Mouse (Mus musculus) forebrain, embryonic 14.5 days (tissue): ENCODE measurements around the gene Cltc. TPM values are rescaled to one million over a fixed set of nuclear protein-coding genes. Genes with fewer than 3 reads are reported as not detected.

ENCODE experiments used
- ATAC-seq: fragments of 200-750 bp; cut with Nextera tagmentation; 2 replicates; pipeline ENCODE4 v1.8.0; 2017; ENCODE audit warnings: mild to moderate bottlenecking, moderate library complexity
- DNase-seq: peaks from one replicate; pipeline ENCODE4 v3.0.0-alpha.2; 2015; ENCODE audit warnings: low spot score
- H3K27ac ChIP-seq: fragments of 300-500 bp; sonication (generic); 2 replicates; pipeline ENCODE4 v1.5.1; 2014; ENCODE audit warnings: low read depth, mild to moderate bottlenecking, control low read depth, low read length, moderate library complexity
- H3K27me3 ChIP-seq: fragments of 300-500 bp; sonication (generic); replicated peaks from 2 replicates; pipeline ENCODE4 v1.6.1; 2014; ENCODE audit warnings: low read length, control low read depth, mixed read lengths; ENCODE audit not compliant: control insufficient read depth, insufficient read depth
- H3K36me3 ChIP-seq: fragments of 300-500 bp; sonication (generic); 2 replicates; pipeline ENCODE4 v1.6.1; 2014; ENCODE audit warnings: low read length, control low read depth; ENCODE audit not compliant: control insufficient read depth, insufficient read depth
- H3K4me1 ChIP-seq: fragments of 300-500 bp; sonication (generic); 2 replicates; pipeline ENCODE4 v1.6.1; 2014; ENCODE audit warnings: antibody characterized with exemption, low read length, control low read depth; ENCODE audit not compliant: control insufficient read depth, insufficient read depth
- H3K4me2 ChIP-seq: fragments of 300-500 bp; sonication (generic); 2 replicates; pipeline ENCODE4 v1.6.1; 2014; ENCODE audit warnings: mild to moderate bottlenecking, control low read depth, low read length
- H3K4me3 ChIP-seq: fragments of 300-500 bp; sonication (generic); 2 replicates; pipeline ENCODE4 v1.5.1; 2014; ENCODE audit warnings: low read depth, low read length, control low read depth
- H3K9ac ChIP-seq: fragments of 300-500 bp; sonication (generic); 2 replicates; pipeline ENCODE4 v1.6.1; 2014; ENCODE audit warnings: mild to moderate bottlenecking, low read length, control low read depth, moderate library complexity
- H3K9me3 ChIP-seq: fragments of 300-500 bp; sonication (generic); replicated peaks from 2 replicates; pipeline ENCODE4 v1.6.1; 2016; ENCODE audit warnings: low read length, control low read depth, mixed read lengths; ENCODE audit not compliant: control insufficient read depth
- WGBS: fragments of 180-500 bp; shearing (Covaris S2); extraction: QIAGEN DNeasy Blood & Tissue Kit; methylation state at CpG from one replicate; pipeline ENCODE4 v1.1.7; 2014; 5-methylcytosine and 5-hydroxymethylcytosine counted together
- polyA plus RNA-seq: library from polyadenylated mRNA; unstranded; fragments of >200 nt; fragmentation: Nextera tagmentation; extraction: Ambion mirVana; gene quantifications from 2 replicates; pipeline ENCODE4 v1.2.1, GENCODE M21; 2014

Cltc gene
- polyA plus RNA-seq, 1 experiment from 2014 or later, result 138 TPM

GRCm38 (mm10) chr11:86667553-86667952, 89.8 kb downstream of the Cltc start:
- no peak overlapping the region for H3K4me2 ChIP-seq
- ATAC-seq, result no peak
- no peaks in the 10 kb centered on the region for H3K9me3 ChIP-seq
- no peaks in the 10 kb centered on the region for H3K4me1 ChIP-seq
- H3K4me3 ChIP-seq, result no peak overlapping the region
- DNase-seq, result no peak
- no peak overlapping the region for H3K9ac ChIP-seq
- H3K36me3 ChIP-seq, result peaks cover 23% of the 10 kb centered on the region
- WGBS, result 93% methylated on average over 2 of the region's 2 CpGs
- H3K27ac ChIP-seq, result no peak overlapping the region
- H3K27me3 ChIP-seq, result no peaks in the 10 kb centered on the region

- peaks cover 32% of the 10 kb centered on the region for H3K36me3 ChIP-seq
- H3K27me3 ChIP-seq, result no peaks in the 10 kb centered on the region
- no peaks in the 10 kb centered on the region for H3K4me1 ChIP-seq
- no peaks in the 10 kb centered on the region for H3K9me3 ChIP-seq
- no peak overlapping the region for H3K4me3 ChIP-seq
- DNase-seq (no peak), ATAC-seq (no peak)
- no peak overlapping the region for H3K9ac ChIP-seq
- WGBS, result 91% methylated on average over 3 of the region's 3 CpGs
- no peak overlapping the region for H3K27ac ChIP-seq
- H3K4me2 ChIP-seq, result no peak overlapping the region
These were observed 93.0 kb downstream of the Cltc start for GRCm38 (mm10) chr11:86664406-86664805.

- Histone ChIP-seq H3K9me3 (no peaks in the 10 kb centered on the region), H3K4me2 (no peak overlapping the region), H3K4me3 (no peak overlapping the region), H3K27ac (no peak overlapping the region), H3K36me3 (peaks cover 32% of the 10 kb centered on the region), H3K4me1 (no peaks in the 10 kb centered on the region), H3K27me3 (no peaks in the 10 kb centered on the region), H3K9ac (no peak overlapping the region)
- DNase-seq (no peak), ATAC-seq (no peak)
These were observed 93.4 kb downstream of the Cltc start for GRCm38 (mm10) chr11:86663977-86664376.

- Histone ChIP-seq H3K27ac (no peak overlapping the region), H3K27me3 (no peaks in the 10 kb centered on the region), H3K4me3 (no peak overlapping the region), H3K9me3 (no peaks in the 10 kb centered on the region), H3K9ac (no peak overlapping the region), H3K36me3 (peaks cover 32% of the 10 kb centered on the region), H3K4me2 (no peak overlapping the region), H3K4me1 (no peaks in the 10 kb centered on the region)
- WGBS, result 94% methylated on average over 8 of the region's 8 CpGs
- DNase-seq (no peak), ATAC-seq (no peak)
These were observed 94.1 kb downstream of the Cltc start for GRCm38 (mm10) chr11:86662986-86663895.

GRCm38 (mm10) chr11:86657863-86658262, 99.5 kb downstream of the Cltc start:
- Histone ChIP-seq H3K36me3 (peaks cover 11% of the 10 kb centered on the region), H3K27me3 (no peaks in the 10 kb centered on the region), H3K27ac (no peak overlapping the region), H3K4me1 (no peaks in the 10 kb centered on the region), H3K4me3 (no peak overlapping the region), H3K4me2 (no peak overlapping the region), H3K9ac (no peak overlapping the region), H3K9me3 (no peaks in the 10 kb centered on the region)
- DNase-seq, result no peak
- ATAC-seq, result no peak

- Histone ChIP-seq H3K27me3 (no peaks in the 10 kb centered on the region), H3K4me2 (no peak overlapping the region), H3K36me3 (peaks cover 4% of the 10 kb centered on the region), H3K4me3 (no peak overlapping the region), H3K9ac (no peak overlapping the region), H3K27ac (no peak overlapping the region), H3K4me1 (no peaks in the 10 kb centered on the region), H3K9me3 (no peaks in the 10 kb centered on the region)
- DNase-seq, result no peak
- ATAC-seq, result no peak
- WGBS, result 89% methylated on average over 4 of the region's 4 CpGs
These were observed 100.4 kb downstream of the Cltc start for GRCm38 (mm10) chr11:86656849-86657567.

- no peaks in the 10 kb centered on the region for H3K4me1 ChIP-seq
- no peak overlapping the region for H3K27ac ChIP-seq
- ATAC-seq (no peak), DNase-seq (peak; percentile 69)
- no peak overlapping the region for H3K9ac ChIP-seq
- H3K4me3 ChIP-seq, result no peak overlapping the region
- no peaks in the 10 kb centered on the region for H3K9me3 ChIP-seq
- H3K4me2 ChIP-seq, result no peak overlapping the region
- H3K36me3 ChIP-seq, result no peaks in the 10 kb centered on the region
- 86% methylated on average over 1 of the region's 1 CpGs for WGBS
- H3K27me3 ChIP-seq, result no peaks in the 10 kb centered on the region
These were observed 101.7 kb downstream of the Cltc start for GRCm38 (mm10) chr11:86655671-86656070.

- H3K4me3 ChIP-seq, result no peak overlapping the region
- H3K27me3 ChIP-seq, result no peaks in the 10 kb centered on the region
- H3K4me1 ChIP-seq, result no peaks in the 10 kb centered on the region
- DNase-seq (no peak), ATAC-seq (no peak)
- no peak overlapping the region for H3K27ac ChIP-seq
- 91% methylated on average over 4 of the region's 4 CpGs for WGBS
- H3K4me2 ChIP-seq, result no peak overlapping the region
- H3K9ac ChIP-seq, result no peak overlapping the region
- H3K36me3 ChIP-seq, result no peaks in the 10 kb centered on the region
- no peaks in the 10 kb centered on the region for H3K9me3 ChIP-seq
These were observed 103.3 kb downstream of the Cltc start for GRCm38 (mm10) chr11:86654096-86654495.

GRCm38 (mm10) chr11:86653446-86653845, 103.9 kb downstream of the Cltc start:
- Histone ChIP-seq H3K27ac (no peak overlapping the region), H3K4me1 (no peaks in the 10 kb centered on the region), H3K9ac (no peak overlapping the region), H3K9me3 (no peaks in the 10 kb centered on the region), H3K4me3 (no peak overlapping the region), H3K36me3 (no peaks in the 10 kb centered on the region), H3K27me3 (no peaks in the 10 kb centered on the region), H3K4me2 (no peak overlapping the region)
- 44% methylated on average over 3 of the region's 3 CpGs for WGBS
- DNase-seq, result peak; percentile 84
- no peak for ATAC-seq
